Mouse (Mus musculus): ENCODE results near the gene Rfesd.

Gene Rfesd

DNA sequence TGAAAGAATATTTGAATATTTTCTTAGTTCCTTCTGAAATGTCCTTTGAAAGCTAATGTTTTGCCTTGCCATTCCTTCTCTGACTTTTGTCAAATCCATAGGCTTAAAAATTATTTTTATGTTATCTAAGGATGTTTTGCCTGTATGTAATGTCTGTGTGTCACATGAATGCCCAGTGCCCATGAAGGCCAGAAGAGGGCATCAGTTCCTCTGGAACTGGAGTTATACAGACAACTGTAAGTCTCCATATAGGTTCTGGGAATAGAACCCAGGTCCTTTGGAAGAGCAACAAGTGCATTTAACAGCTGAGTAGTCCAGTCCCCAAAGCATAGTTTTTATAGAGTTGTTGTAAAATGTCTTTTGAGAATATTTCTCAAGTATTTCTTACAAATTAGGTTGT is 36.6 kb downstream of the Rfesd start:
- DNase-seq (ENCODE audit: extremely low spot score, low read depth, low spot score) = no peak

DNA sequence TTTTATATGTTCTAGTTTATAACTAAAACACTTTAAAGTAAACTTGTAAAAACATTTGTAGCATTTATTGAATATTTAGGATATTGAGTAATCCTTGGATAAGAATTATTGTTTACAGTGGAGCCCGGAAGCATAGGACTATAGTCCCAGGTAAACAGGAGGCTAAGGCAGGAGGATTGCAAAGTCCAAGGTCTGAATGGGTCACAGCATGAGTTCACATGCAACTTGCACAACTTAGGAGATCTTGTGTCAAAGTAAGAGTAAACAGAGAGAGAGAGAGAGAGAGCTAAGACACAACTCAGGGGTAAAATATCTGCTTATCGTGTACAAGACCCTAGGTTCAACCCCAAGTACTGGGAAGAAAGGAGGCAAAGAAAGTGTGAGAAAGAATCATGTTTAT is 41.9 kb downstream of the Rfesd start:
- no peak for DNase-seq (ENCODE audit: extremely low spot score, low read depth, low spot score)

DNA sequence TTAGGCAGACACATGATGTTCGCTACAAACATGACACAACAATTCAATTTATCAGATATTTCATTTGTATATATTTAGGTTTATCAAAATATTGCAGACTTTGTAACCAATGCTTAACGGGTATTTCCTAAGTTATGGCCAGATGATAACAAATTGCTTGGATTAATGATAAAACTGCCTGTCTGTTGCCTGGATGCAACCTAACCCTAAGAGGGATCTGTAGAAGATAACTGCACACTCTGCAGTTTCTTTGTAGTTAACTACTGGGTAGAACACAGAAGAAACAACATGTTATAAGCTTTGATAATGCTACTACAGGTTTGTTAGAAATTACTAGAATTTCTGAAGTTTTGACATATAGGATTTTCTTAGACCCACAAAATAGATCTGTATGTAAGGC is 42.3 kb downstream of the Rfesd start:
- DNase-seq (ENCODE audit: extremely low spot score, low read depth, low spot score) = no peak

DNA sequence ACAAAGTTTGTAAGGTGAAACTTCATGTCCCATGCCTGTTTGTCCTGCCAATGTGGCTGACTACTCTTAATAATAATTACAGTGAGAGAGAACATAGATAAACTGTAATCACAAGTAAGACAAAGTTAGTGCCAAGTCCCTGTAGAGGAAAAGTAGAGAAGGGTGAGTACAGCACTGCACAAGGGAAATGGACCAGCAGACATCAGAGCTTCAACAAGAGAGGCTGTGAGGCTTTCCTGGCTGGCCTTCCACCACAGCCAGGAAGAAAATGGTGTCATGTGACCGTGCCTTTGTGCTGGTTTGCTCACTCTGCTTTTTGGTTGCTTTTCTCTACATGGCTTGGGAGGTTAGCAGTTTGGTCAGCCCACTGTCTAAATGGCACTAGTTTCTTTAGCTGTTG is 42.9 kb downstream of the Rfesd start:
- no peak for DNase-seq (ENCODE audit: extremely low spot score, low read depth, low spot score)

DNA sequence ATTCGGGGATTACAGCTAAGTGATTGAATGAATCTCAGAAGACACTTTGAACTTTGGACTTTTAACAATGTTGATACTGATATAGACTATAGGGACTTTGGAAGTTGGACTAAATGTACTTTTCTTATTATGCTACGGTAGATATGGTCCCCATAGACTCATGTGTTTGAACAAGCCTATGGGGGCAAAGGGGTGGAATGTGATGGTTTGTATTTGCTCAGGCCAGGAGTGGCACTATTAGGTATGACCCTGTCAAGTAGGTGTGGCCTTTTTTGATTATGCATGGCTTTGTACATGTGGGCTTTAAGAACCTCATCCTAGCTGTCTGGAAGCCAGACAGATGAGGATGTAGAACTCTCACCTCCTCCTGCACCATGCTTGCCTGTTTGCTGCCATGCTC is 44.0 kb downstream of the Rfesd start:
- DNase-seq (ENCODE audit: extremely low spot score, low read depth, low spot score) = no peak

DNA sequence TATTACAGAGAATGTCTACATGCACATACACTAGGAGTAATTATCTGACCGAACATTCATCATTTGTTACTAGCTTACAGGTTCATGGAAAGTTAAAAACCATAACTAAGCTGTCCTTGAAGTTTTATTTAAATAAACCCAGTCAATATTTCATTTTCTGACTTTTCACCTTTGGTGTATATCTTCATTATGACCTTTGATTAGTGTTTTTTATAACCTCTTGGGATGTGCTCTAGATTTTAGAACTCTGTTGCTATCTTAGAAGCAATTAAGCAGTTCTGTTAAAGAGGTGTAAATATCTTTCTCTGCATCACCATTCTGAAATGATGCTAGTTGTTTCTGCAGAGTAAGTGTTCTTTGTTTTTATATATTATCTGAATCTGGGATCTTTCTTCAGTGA is 51.7 kb downstream of the Rfesd start, which contains the start of gene Spata9:
Spata9 (plus strand) TSS at position 301 of the 400 bp plus-strand sequence.
- no peak for DNase-seq (ENCODE audit: extremely low spot score, low read depth, low spot score)

DNA sequence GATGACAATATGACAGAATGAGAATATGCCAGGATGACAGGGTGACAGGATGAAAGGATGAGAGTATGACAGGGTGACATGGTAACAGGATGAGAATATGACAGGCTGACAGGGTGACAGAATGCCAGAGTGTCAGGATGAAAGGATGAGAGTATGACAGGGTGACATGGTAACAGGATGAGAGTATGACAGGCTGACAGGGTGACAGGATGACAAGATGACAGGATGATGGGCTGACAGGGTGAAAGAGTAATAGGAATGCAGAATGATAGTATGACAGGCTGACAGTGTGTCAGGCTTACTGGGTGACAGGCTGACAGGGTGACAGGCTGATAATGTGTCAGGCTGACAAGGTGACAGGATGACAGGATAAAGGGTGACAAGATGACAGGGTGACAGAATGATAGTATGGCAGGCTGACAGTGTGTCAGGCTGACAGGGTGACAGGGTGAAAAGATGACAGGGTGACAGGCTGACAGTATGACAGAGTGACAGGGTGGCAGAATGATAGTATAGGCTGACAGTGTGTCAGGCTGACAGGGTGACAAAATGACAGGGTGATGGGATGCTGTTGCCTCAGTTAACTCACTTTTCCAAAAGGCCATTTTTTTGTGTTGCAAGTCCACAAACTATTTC is 63.0 kb downstream of the Rfesd start:
- DNase-seq (ENCODE audit: extremely low spot score, low read depth, low spot score) = no peak

Measured in hindlimb bud, embryonic 11.5 days (tissue).